Mouse (Mus musculus) frontal cortex, postnatal 36 days (tissue): ENCODE results near the gene Ccnl1.

Source experiments
- DNase-seq, 2 experiments: peaks; one replicate each; pipeline ENCODE4 v3.0.0; 2022; ENCODE audit warnings: low spot score in 2 of 2

The Ccnl1 gene

GRCm38 (mm10) chr3:65959416-65960001 lies 1.5 kb upstream of the Ccnl1 start:
- no peak for DNase-seq

GRCm38 (mm10) chr3:65958840-65959185 lies 764 bp upstream of the Ccnl1 start:
- DNase-seq = no peak

- DNase-seq = peak; percentile 28 to 40
These were observed 563 bp downstream of the Ccnl1 start for GRCm38 (mm10) chr3:65957271-65958101.

GRCm38 (mm10) chr3:65954499-65955391 lies 3.3 kb downstream of the Ccnl1 start:
- DNase-seq = no peak

- no peak for DNase-seq
These were observed 7.2 kb downstream of the Ccnl1 start for GRCm38 (mm10) chr3:65950831-65951365.

GRCm38 (mm10) chr3:65950304-65950703 lies 7.7 kb downstream of the Ccnl1 start:
- no peak for DNase-seq

- DNase-seq = no peak
These were observed 12.6 kb downstream of the Ccnl1 start for GRCm38 (mm10) chr3:65945277-65945932.

- DNase-seq = no peak
These were observed 13.3 kb downstream of the Ccnl1 start for GRCm38 (mm10) chr3:65944713-65945112.

- DNase-seq = no peak
These were observed 14.6 kb downstream of the Ccnl1 start for GRCm38 (mm10) chr3:65943453-65943852.

GRCm38 (mm10) chr3:65941052-65941451 lies 17.0 kb downstream of the Ccnl1 start:
- no peak for DNase-seq

GRCm38 (mm10) chr3:65938211-65938610 lies 19.8 kb downstream of the Ccnl1 start:
- no peak for DNase-seq

GRCm38 (mm10) chr3:65936384-65936783 lies 21.7 kb downstream of the Ccnl1 start:
- no peak for DNase-seq

- DNase-seq = no peak
These were observed 22.9 kb downstream of the Ccnl1 start for GRCm38 (mm10) chr3:65935153-65935552.

- DNase-seq = no peak
These were observed 24.3 kb downstream of the Ccnl1 start for GRCm38 (mm10) chr3:65933726-65934125.

GRCm38 (mm10) chr3:65931542-65931941 lies 26.5 kb downstream of the Ccnl1 start:
- DNase-seq = no peak

GRCm38 (mm10) chr3:65930636-65931035 lies 27.4 kb downstream of the Ccnl1 start:
- no peak for DNase-seq

- peak in 1 of 2 experiments; percentile 82 for DNase-seq
These were observed 28.0 kb downstream of the Ccnl1 start for GRCm38 (mm10) chr3:65929821-65930633.

- DNase-seq = peak; percentile 72 to 74
These were observed 28.7 kb downstream of the Ccnl1 start for GRCm38 (mm10) chr3:65929304-65929783.

GRCm38 (mm10) chr3:65928614-65929272 lies 29.3 kb downstream of the Ccnl1 start:
- no peak for DNase-seq

GRCm38 (mm10) chr3:65927685-65928084 lies 30.4 kb downstream of the Ccnl1 start:
- DNase-seq = no peak
